Mouse (Mus musculus): Measurements from ENCODE around the gene Gm15737. TPM values are rescaled to one million over a fixed set of nuclear protein-coding genes. Genes with fewer than 3 reads are reported as not detected.

Gene Gm15737
- polyA plus RNA-seq, 1 experiment from 2014 or later = not detected

GRCm38 (mm10) chr6:92831106-92831505 is 38.1 kb upstream of the Gm15737 start:
- Histone ChIP-seq H3K9me3 (ENCODE audit: low read length) (no peaks in the 10 kb centered on the region), H3K27me3 (ENCODE audit: insufficient read depth, low read length) (no peaks in the 10 kb centered on the region), H3K27ac (ENCODE audit: low read depth) (no peak overlapping the region), H3K4me3 (ENCODE audit: low read depth, low read length) (no peak overlapping the region), H3K4me1 (ENCODE audit: insufficient read depth) (no peaks in the 10 kb centered on the region), H3K36me3 (replicated peaks; ENCODE audit: insufficient read depth, low read length) (no peaks in the 10 kb centered on the region), H3K4me2 (ENCODE audit: low read depth, low read length) (no peak overlapping the region), H3K9ac (replicated peaks) (no peak overlapping the region)
- no peak for TF ChIP-seq CTCF (IDR thresholded peaks at IDR 0.05; ENCODE audit: low read depth)
- TF ChIP-seq EP300 (IDR thresholded peaks at IDR 0.05; ENCODE audit: low read depth) = no peak
- ATAC-seq = no peak
- WGBS (ENCODE audit: insufficient replicate concordance) = 85% methylated on average over 2 of the region's 2 CpGs
- no peak for DNase-seq

GRCm38 (mm10) chr6:92842000-92842399 is 27.2 kb upstream of the Gm15737 start:
- ATAC-seq = no peak

GRCm38 (mm10) chr6:92843474-92843873 is 25.7 kb upstream of the Gm15737 start:
- no peak for DNase-seq
- 75% methylated on average over 2 of the region's 2 CpGs for WGBS (ENCODE audit: insufficient replicate concordance)
- Histone ChIP-seq H3K27me3 (ENCODE audit: insufficient read depth, low read length) (no peaks in the 10 kb centered on the region), H3K36me3 (replicated peaks; ENCODE audit: insufficient read depth, low read length) (no peaks in the 10 kb centered on the region), H3K4me2 (ENCODE audit: low read depth, low read length) (no peak overlapping the region), H3K9ac (replicated peaks) (no peak overlapping the region), H3K4me3 (ENCODE audit: low read depth, low read length) (no peak overlapping the region), H3K4me1 (ENCODE audit: insufficient read depth) (no peaks in the 10 kb centered on the region), H3K27ac (ENCODE audit: low read depth) (no peak overlapping the region), H3K9me3 (ENCODE audit: low read length) (no peaks in the 10 kb centered on the region)
- ATAC-seq = no peak
- TF ChIP-seq EP300 (IDR thresholded peaks at IDR 0.05; ENCODE audit: low read depth) (no peak), CTCF (IDR thresholded peaks at IDR 0.05; ENCODE audit: low read depth) (no peak)

More at GRCm38 (mm10) chr6:92842000-92842399, 27.2 kb upstream of the Gm15737 start:
- Histone ChIP-seq H3K27me3 (ENCODE audit: insufficient read depth, low read length) (no peaks in the 10 kb centered on the region), H3K9me3 (ENCODE audit: low read length) (no peaks in the 10 kb centered on the region), H3K4me3 (ENCODE audit: low read depth, low read length) (no peak overlapping the region), H3K27ac (ENCODE audit: low read depth) (no peak overlapping the region), H3K4me1 (ENCODE audit: insufficient read depth) (no peaks in the 10 kb centered on the region), H3K36me3 (replicated peaks; ENCODE audit: insufficient read depth, low read length) (no peaks in the 10 kb centered on the region), H3K4me2 (ENCODE audit: low read depth, low read length) (no peak overlapping the region), H3K9ac (replicated peaks) (no peak overlapping the region)
- WGBS (ENCODE audit: insufficient replicate concordance) = 44% methylated on average over 2 of the region's 2 CpGs
- TF ChIP-seq CTCF (IDR thresholded peaks at IDR 0.05; ENCODE audit: low read depth) = no peak
- no peak for TF ChIP-seq EP300 (IDR thresholded peaks at IDR 0.05; ENCODE audit: low read depth)
- DNase-seq = no peak

- Histone ChIP-seq H3K4me2 (ENCODE audit: low read depth, low read length) (no peak overlapping the region), H3K9me3 (ENCODE audit: low read length) (no peaks in the 10 kb centered on the region), H3K27ac (ENCODE audit: low read depth) (no peak overlapping the region), H3K9ac (replicated peaks) (no peak overlapping the region), H3K4me3 (ENCODE audit: low read depth, low read length) (no peak overlapping the region), H3K36me3 (replicated peaks; ENCODE audit: insufficient read depth, low read length) (no peaks in the 10 kb centered on the region), H3K4me1 (ENCODE audit: insufficient read depth) (no peaks in the 10 kb centered on the region), H3K27me3 (ENCODE audit: insufficient read depth, low read length) (no peaks in the 10 kb centered on the region)
- ATAC-seq = no peak
- TF ChIP-seq CTCF (IDR thresholded peaks at IDR 0.05; ENCODE audit: low read depth) = no peak
- no peak for TF ChIP-seq EP300 (IDR thresholded peaks at IDR 0.05; ENCODE audit: low read depth)
- 71% methylated on average over 8 of the region's 8 CpGs for WGBS (ENCODE audit: insufficient replicate concordance)
- DNase-seq = no peak
Observed at GRCm38 (mm10) chr6:92845898-92846297, 23.3 kb upstream of the Gm15737 start.

GRCm38 (mm10) chr6:92846614-92847013 is 22.5 kb upstream of the Gm15737 start:
- ATAC-seq (no peak), DNase-seq (no peak)
- no peak overlapping the region for H3K9ac ChIP-seq (replicated peaks)
- no peak overlapping the region for H3K4me3 ChIP-seq (ENCODE audit: low read depth, low read length)
- 63% methylated on average over 4 of the region's 4 CpGs for WGBS (ENCODE audit: insufficient replicate concordance)
- H3K27me3 ChIP-seq (ENCODE audit: insufficient read depth, low read length) = no peaks in the 10 kb centered on the region
- H3K4me1 ChIP-seq (ENCODE audit: insufficient read depth) = no peaks in the 10 kb centered on the region
- H3K27ac ChIP-seq (ENCODE audit: low read depth) = no peak overlapping the region
- H3K36me3 ChIP-seq (replicated peaks; ENCODE audit: insufficient read depth, low read length) = no peaks in the 10 kb centered on the region
- no peaks in the 10 kb centered on the region for H3K9me3 ChIP-seq (ENCODE audit: low read length)
- H3K4me2 ChIP-seq (ENCODE audit: low read depth, low read length) = no peak overlapping the region
- no peak for TF ChIP-seq EP300 (IDR thresholded peaks at IDR 0.05; ENCODE audit: low read depth)
- TF ChIP-seq CTCF (IDR thresholded peaks at IDR 0.05; ENCODE audit: low read depth) = no peak

- DNase-seq (no peak), ATAC-seq (no peak)
- H3K27me3 ChIP-seq (ENCODE audit: insufficient read depth, low read length) = no peaks in the 10 kb centered on the region
- no peak overlapping the region for H3K9ac ChIP-seq (replicated peaks)
- no peak overlapping the region for H3K4me3 ChIP-seq (ENCODE audit: low read depth, low read length)
- TF ChIP-seq EP300 (IDR thresholded peaks at IDR 0.05; ENCODE audit: low read depth) (no peak), CTCF (IDR thresholded peaks at IDR 0.05; ENCODE audit: low read depth) (no peak)
- no peaks in the 10 kb centered on the region for H3K36me3 ChIP-seq (replicated peaks; ENCODE audit: insufficient read depth, low read length)
- no peak overlapping the region for H3K27ac ChIP-seq (ENCODE audit: low read depth)
- no peak overlapping the region for H3K4me2 ChIP-seq (ENCODE audit: low read depth, low read length)
- H3K4me1 ChIP-seq (ENCODE audit: insufficient read depth) = no peaks in the 10 kb centered on the region
- WGBS (ENCODE audit: insufficient replicate concordance) = 84% methylated on average over 9 of the region's 9 CpGs
- H3K9me3 ChIP-seq (ENCODE audit: low read length) = no peaks in the 10 kb centered on the region
Observed at GRCm38 (mm10) chr6:92849208-92849607, 19.9 kb upstream of the Gm15737 start.

GRCm38 (mm10) chr6:92850250-92850649 is 18.9 kb upstream of the Gm15737 start:
- DNase-seq (peak; percentile 18), ATAC-seq (peak; percentile 27; the same call in 1 of the 2 replicates)
- no peaks in the 10 kb centered on the region for H3K9me3 ChIP-seq (ENCODE audit: low read length)
- 59% methylated on average over 5 of the region's 5 CpGs for WGBS (ENCODE audit: insufficient replicate concordance)
- H3K4me3 ChIP-seq (ENCODE audit: low read depth, low read length) = no peak overlapping the region
- no peaks in the 10 kb centered on the region for H3K36me3 ChIP-seq (replicated peaks; ENCODE audit: insufficient read depth, low read length)
- H3K27ac ChIP-seq (ENCODE audit: low read depth) = no peak overlapping the region
- no peak overlapping the region for H3K9ac ChIP-seq (replicated peaks)
- no peak overlapping the region for H3K4me2 ChIP-seq (ENCODE audit: low read depth, low read length)
- no peaks in the 10 kb centered on the region for H3K27me3 ChIP-seq (ENCODE audit: insufficient read depth, low read length)
- TF ChIP-seq CTCF (IDR thresholded peaks at IDR 0.05; ENCODE audit: low read depth) (no peak), EP300 (IDR thresholded peaks at IDR 0.05; ENCODE audit: low read depth) (peak; percentile 39; the same call in 1 of the 2 replicates)
- no peaks in the 10 kb centered on the region for H3K4me1 ChIP-seq (ENCODE audit: insufficient read depth)
